Mouse (Mus musculus) lung, embryonic 14.5 days (tissue): ENCODE measurements at regions not wholly inside any gene's neighbourhood (a gene's known extent, or its start where the extent isn't known, plus 50 kb on each side); places are given as distances from the start of the nearest gene placed in this dataset.

ENCODE experiments used
- ATAC-seq: fragments of 200-750 bp; cut with Nextera tagmentation; 2 replicates; pipeline ENCODE4 v1.8.0; 2017; ENCODE audit warnings: mild to moderate bottlenecking, moderate TSS enrichment, moderate library complexity; ENCODE audit not compliant: insufficient read depth
- DNase-seq: peaks from one replicate; pipeline ENCODE4 v3.0.0-alpha.2; 2015
- H3K27ac ChIP-seq: fragments of 300-500 bp; sonication (generic); 2 replicates; pipeline ENCODE4 v1.5.1; 2014; ENCODE audit warnings: low read depth, mild to moderate bottlenecking, moderate library complexity
- H3K27me3 ChIP-seq: fragments of 300-500 bp; sonication (generic); 2 replicates; pipeline ENCODE4 v1.6.1; 2014; ENCODE audit warnings: low read length, control low read depth; ENCODE audit not compliant: insufficient read depth
- H3K36me3 ChIP-seq: fragments of 300-500 bp; sonication (generic); 2 replicates; pipeline ENCODE4 v1.6.1; 2014; ENCODE audit warnings: control low read depth; ENCODE audit not compliant: insufficient read depth
- H3K4me1 ChIP-seq: fragments of 300-500 bp; sonication (generic); 2 replicates; pipeline ENCODE4 v1.6.1; 2014; ENCODE audit warnings: antibody characterized with exemption, control low read depth; ENCODE audit not compliant: insufficient read depth
- H3K4me2 ChIP-seq: fragments of 300-500 bp; sonication (generic); 2 replicates; pipeline ENCODE4 v1.6.1; 2014; ENCODE audit warnings: mild to moderate bottlenecking
- H3K4me3 ChIP-seq: fragments of 300-500 bp; sonication (generic); 2 replicates; pipeline ENCODE4 v1.5.1; 2014; ENCODE audit warnings: low read depth, low read length
- H3K9ac ChIP-seq: fragments of 300-500 bp; sonication (generic); 2 replicates; pipeline ENCODE4 v1.6.1; 2014
- H3K9me3 ChIP-seq: fragments of 300-500 bp; sonication (generic); 2 replicates; pipeline ENCODE4 v1.6.1; 2016; ENCODE audit warnings: low read depth, low read length, control low read depth
- CTCF ChIP-seq: IDR thresholded peaks from 2 replicates; pipeline ENCODE4 v1.5.1; 2016; ENCODE audit warnings: antibody characterized with exemption, low read depth
- WGBS: fragments of 180-500 bp; shearing (Covaris S2); extraction: QIAGEN DNeasy Blood & Tissue Kit; methylation state at CpG from one replicate; pipeline ENCODE4 v1.1.7; 2014; 5-methylcytosine and 5-hydroxymethylcytosine counted together

- no peak for DNase-seq
- no peak for ATAC-seq
- 85% methylated on average over 4 of the region's 4 CpGs for WGBS
- TF ChIP-seq CTCF: no peak
- Histone ChIP-seq H3K9me3 (no peaks in the 10 kb centered on the region), H3K36me3 (no peaks in the 10 kb centered on the region), H3K4me2 (no peak overlapping the region), H3K27ac (no peak overlapping the region), H3K27me3 (no peaks in the 10 kb centered on the region), H3K9ac (no peak overlapping the region), H3K4me1 (no peaks in the 10 kb centered on the region; the same call in 1 of the 2 replicates), H3K4me3 (no peak overlapping the region)
These were observed 104.8 kb upstream of the E030018B13Rik start for GRCm38 (mm10) chr7:63811816-63812215.

- Histone ChIP-seq H3K9ac (no peak overlapping the region), H3K4me1 (no peaks in the 10 kb centered on the region; the same call in 1 of the 2 replicates), H3K27me3 (no peaks in the 10 kb centered on the region), H3K36me3 (no peaks in the 10 kb centered on the region), H3K4me2 (no peak overlapping the region), H3K9me3 (no peaks in the 10 kb centered on the region), H3K4me3 (no peak overlapping the region), H3K27ac (no peak overlapping the region)
- no peak for TF ChIP-seq CTCF
- 87% methylated on average over 9 of the region's 9 CpGs for WGBS
- ATAC-seq: no peak
- no peak for DNase-seq
These were observed 101.1 kb upstream of the E030018B13Rik start for GRCm38 (mm10) chr7:63815531-63815930.

GRCm38 (mm10) chr7:63816056-63816941 lies 100.4 kb upstream of the E030018B13Rik start:
- WGBS: 54% methylated on average over 10 of the region's 10 CpGs
- DNase-seq: peak; percentile 51

GRCm38 (mm10) chr7:63817476-63817875 lies 99.2 kb upstream of the E030018B13Rik start:
- no peak for ATAC-seq
- no peak overlapping the region for H3K4me3 ChIP-seq
- H3K27ac ChIP-seq: no peak overlapping the region
- no peaks in the 10 kb centered on the region for H3K27me3 ChIP-seq
- no peak overlapping the region for H3K4me2 ChIP-seq
- no peaks in the 10 kb centered on the region for H3K36me3 ChIP-seq
- no peaks in the 10 kb centered on the region for H3K9me3 ChIP-seq
- no peak for DNase-seq
- TF ChIP-seq CTCF: no peak
- H3K9ac ChIP-seq: no peak overlapping the region
- no peaks in the 10 kb centered on the region; the same call in 1 of the 2 replicates for H3K4me1 ChIP-seq
- whole genome bisulfite sequencing: 72% methylated on average over 1 of the region's 1 CpGs

More at GRCm38 (mm10) chr7:63816056-63816941, 100.4 kb upstream of the E030018B13Rik start:
- Histone ChIP-seq H3K27ac (peak overlapping the region; percentile 79), H3K9me3 (no peaks in the 10 kb centered on the region), H3K36me3 (no peaks in the 10 kb centered on the region), H3K4me3 (no peak overlapping the region), H3K4me2 (no peak overlapping the region), H3K4me1 (no peaks in the 10 kb centered on the region; the same call in 1 of the 2 replicates), H3K27me3 (no peaks in the 10 kb centered on the region), H3K9ac (no peak overlapping the region)
- ATAC-seq: peak; percentile 73
- TF ChIP-seq CTCF: no peak

- H3K9me3 ChIP-seq: no peaks in the 10 kb centered on the region
- H3K27ac ChIP-seq: no peak overlapping the region
- 83% methylated on average over 3 of the region's 3 CpGs for WGBS
- no peaks in the 10 kb centered on the region; the same call in 1 of the 2 replicates for H3K4me1 ChIP-seq
- no peak for ATAC-seq
- H3K27me3 ChIP-seq: no peaks in the 10 kb centered on the region
- H3K9ac ChIP-seq: no peak overlapping the region
- H3K4me2 ChIP-seq: no peak overlapping the region
- no peak overlapping the region for H3K4me3 ChIP-seq
- DNase-seq: no peak
- no peak for TF ChIP-seq CTCF
- no peaks in the 10 kb centered on the region for H3K36me3 ChIP-seq
These were observed 98.6 kb upstream of the E030018B13Rik start for GRCm38 (mm10) chr7:63818105-63818504.

GRCm38 (mm10) chr7:63820286-63820685 lies 96.4 kb upstream of the E030018B13Rik start:
- H3K4me1 ChIP-seq: no peaks in the 10 kb centered on the region; the same call in 1 of the 2 replicates
- no peak overlapping the region for H3K9ac ChIP-seq
- no peaks in the 10 kb centered on the region for H3K27me3 ChIP-seq
- TF ChIP-seq CTCF: no peak
- H3K36me3 ChIP-seq: no peaks in the 10 kb centered on the region
- ATAC-seq: no peak
- WGBS: 73% methylated on average over 1 of the region's 1 CpGs
- H3K9me3 ChIP-seq: no peaks in the 10 kb centered on the region
- H3K4me2 ChIP-seq: no peak overlapping the region
- no peak for DNase-seq
- H3K4me3 ChIP-seq: no peak overlapping the region
- H3K27ac ChIP-seq: no peak overlapping the region

GRCm38 (mm10) chr7:63822001-63822400 lies 94.7 kb upstream of the E030018B13Rik start:
- WGBS: 70% methylated on average over 2 of the region's 2 CpGs
- no peak for ATAC-seq
- no peaks in the 10 kb centered on the region for H3K27me3 ChIP-seq
- no peaks in the 10 kb centered on the region for H3K36me3 ChIP-seq
- H3K4me2 ChIP-seq: no peak overlapping the region
- H3K9me3 ChIP-seq: no peaks in the 10 kb centered on the region
- H3K9ac ChIP-seq: no peak overlapping the region
- DNase-seq: no peak
- no peak for TF ChIP-seq CTCF
- H3K27ac ChIP-seq: no peak overlapping the region
- H3K4me1 ChIP-seq: no peaks in the 10 kb centered on the region
- no peak overlapping the region for H3K4me3 ChIP-seq
